Mouse (Mus musculus) heart, adult 2 months (tissue): ENCODE measurements around the gene Exoc4. TPM values are rescaled to one million over a fixed set of nuclear protein-coding genes. Genes with fewer than 3 reads are reported as not detected.

ENCODE experiments used
- DNase-seq, 2 experiments: peaks; one replicate each; pipeline ENCODE4 v3.0.0; 2021
- H3K27ac ChIP-seq: fragments of 200-600 bp; 2 replicates; pipeline ENCODE4 v1.8.1; 2022
- H3K27me3 ChIP-seq: fragments of 200-500 bp; 2 replicates; pipeline ENCODE4 v1.6.1; 2012; ENCODE audit warnings: mild to moderate bottlenecking, low read length, inconsistent platforms, mixed read lengths; ENCODE audit not compliant: control insufficient read depth, insufficient read depth
- H3K36me3 ChIP-seq: fragments of 200-500 bp; 2 replicates; pipeline ENCODE4 v1.6.1; 2012; ENCODE audit warnings: low read length, inconsistent platforms; ENCODE audit not compliant: control insufficient read depth, insufficient read depth
- H3K4me1 ChIP-seq: fragments of 200-500 bp; 2 replicates; pipeline ENCODE4 v1.6.1; 2011; ENCODE audit warnings: low read length; ENCODE audit not compliant: control insufficient read depth, insufficient read depth
- H3K4me3 ChIP-seq: fragments of 200-600 bp; 2 replicates; pipeline ENCODE4 v1.8.1; 2022
- H3K79me2 ChIP-seq: fragments of 200-500 bp; replicated peaks from 2 replicates; pipeline ENCODE4 v1.6.1; 2012; ENCODE audit warnings: mild to moderate bottlenecking, inconsistent platforms, low read length, moderate library complexity, mixed read lengths; ENCODE audit not compliant: control insufficient read depth, insufficient read depth
- H3K9ac ChIP-seq: fragments of 200-500 bp; 2 replicates; pipeline ENCODE4 v1.6.1; 2012; ENCODE audit warnings: low read depth, mild to moderate bottlenecking, control low read depth, inconsistent platforms, low read length, mixed read lengths
- CTCF ChIP-seq: fragments of 200-600 bp; IDR thresholded peaks from 2 replicates; pipeline ENCODE4 v1.8.1; 2022; ENCODE audit warnings: antibody characterized with exemption, mild to moderate bottlenecking, moderate library complexity
- EP300 ChIP-seq: fragments of 200-500 bp; IDR thresholded peaks from 2 replicates; pipeline ENCODE4 v1.6.1; 2011; ENCODE audit warnings: low read depth, low read length, control low read depth; ENCODE audit not compliant: insufficient read depth
- POLR2A ChIP-seq: fragments of 200-500 bp; IDR thresholded peaks from 2 replicates; pipeline ENCODE4 v1.6.1; 2011; ENCODE audit warnings: mild to moderate bottlenecking, low read depth, low read length, control low read depth; ENCODE audit not compliant: insufficient read depth
- WGBS: fragments of 180-500 bp; shearing (Covaris S2); methylation state at CpG from one replicate; pipeline ENCODE4 v1.1.7; 2018; 5-methylcytosine and 5-hydroxymethylcytosine counted together
- intact Hi-C: fragments of 180-260 bp; cut with DNase I; formaldehyde crosslinking; loops from one replicate; pipeline ENCODE4 v1.15.1; 2025
- polyA plus RNA-seq: library from polyadenylated mRNA; depleted of rRNA; stranded (reverse); fragments of >200 nt; gene quantifications from 2 replicates; pipeline ENCODE4 v1.2.3, GENCODE M21; 2012
- total RNA-seq, 2 experiments: library from RNA; stranded (reverse); gene quantifications; 2 replicates each; pipeline ENCODE4 v1.2.3; 2021

Exoc4 gene
- total and polyA plus RNA-seq, 3 experiments: 9.9 to 36.0 (median 34.0) TPM

DNA sequence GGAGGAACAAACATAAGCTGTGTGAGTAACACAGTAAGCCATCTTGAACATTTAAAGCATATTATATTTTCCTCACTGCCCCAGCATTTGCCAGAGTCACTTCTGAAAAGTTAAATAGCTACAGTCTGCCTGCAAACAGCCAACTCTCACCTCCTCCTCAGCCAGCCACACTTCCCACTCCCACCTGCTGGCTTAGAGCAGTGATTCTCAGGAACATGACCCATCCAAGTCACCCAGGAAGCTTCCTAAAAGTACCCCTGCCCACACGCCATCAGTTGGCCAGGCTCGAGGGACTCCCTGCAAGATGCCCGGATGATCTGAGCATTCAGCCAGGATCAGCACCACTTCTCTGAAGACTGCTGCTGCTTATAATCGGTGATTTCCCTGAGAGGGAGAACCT is 514.4 kb downstream of the Exoc4 start:
- DNase-seq: no peak
- intact Hi-C loops: no loop called here
- no peaks in the 10 kb centered on the region for H3K27me3 ChIP-seq
- no peak overlapping the region for H3K4me3 ChIP-seq
- H3K9ac ChIP-seq: no peak overlapping the region
- TF ChIP-seq CTCF (no peak), EP300 (no peak), POLR2A (no peak)
- 88% methylated on average over 4 of the region's 4 CpGs for WGBS
- no peak overlapping the region for H3K27ac ChIP-seq
- H3K36me3 ChIP-seq: no peaks in the 10 kb centered on the region
- no peaks in the 10 kb centered on the region for H3K4me1 ChIP-seq
- no peaks in the 10 kb centered on the region for H3K79me2 ChIP-seq

DNA sequence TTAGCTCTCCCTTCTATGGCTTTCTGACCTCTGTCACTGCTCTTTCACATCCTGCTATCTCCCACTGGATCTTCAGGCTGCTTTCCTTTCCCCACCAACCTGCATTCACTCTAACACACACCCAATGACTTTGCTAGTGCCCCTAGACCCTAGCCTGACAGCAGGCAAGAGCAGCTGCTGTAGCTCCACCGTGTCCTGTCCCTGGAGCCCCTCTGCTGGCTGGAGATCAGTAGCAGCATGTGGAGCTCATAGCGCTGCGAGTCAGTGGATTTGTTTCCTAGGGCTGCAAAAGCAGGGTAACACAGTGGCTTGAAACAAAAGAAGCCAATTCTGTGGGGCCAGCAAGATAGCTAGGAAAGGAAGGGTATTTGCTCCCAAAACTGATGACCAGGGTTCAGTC is 515.1 kb downstream of the Exoc4 start:
- Histone ChIP-seq H3K9ac (no peak overlapping the region), H3K4me3 (no peak overlapping the region), H3K27ac (no peak overlapping the region), H3K4me1 (no peaks in the 10 kb centered on the region), H3K79me2 (no peaks in the 10 kb centered on the region), H3K27me3 (no peaks in the 10 kb centered on the region), H3K36me3 (no peaks in the 10 kb centered on the region)
- TF ChIP-seq CTCF (no peak), POLR2A (no peak), EP300 (no peak)
- WGBS: 56% methylated on average over 3 of the region's 3 CpGs
- peak in 1 of 2 experiments; percentile 5 for DNase-seq
- intact Hi-C loops: no loop called here

DNA sequence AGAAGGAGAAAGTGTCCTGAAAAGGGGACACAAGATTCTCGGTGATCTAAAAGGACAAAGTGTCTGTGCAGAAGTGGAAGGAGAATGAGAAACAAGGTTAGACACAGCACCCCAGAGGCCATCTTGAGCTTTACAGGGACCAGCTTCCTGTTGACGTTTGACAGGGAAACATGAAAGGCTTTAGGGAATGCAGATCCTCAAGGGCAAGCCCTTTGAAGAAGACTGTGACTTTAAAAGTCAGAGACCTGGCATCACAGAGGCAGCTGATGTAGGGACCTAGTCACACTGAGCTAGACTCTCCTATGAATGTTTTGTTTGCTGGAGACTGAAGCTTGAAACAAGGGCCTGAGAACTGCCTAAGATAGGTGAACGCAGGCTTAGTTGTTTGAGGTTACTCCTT is 520.4 kb downstream of the Exoc4 start:
- H3K4me3 ChIP-seq: no peak overlapping the region
- H3K4me1 ChIP-seq: no peaks in the 10 kb centered on the region
- no peaks in the 10 kb centered on the region for H3K27me3 ChIP-seq
- WGBS: 79% methylated on average over 3 of the region's 3 CpGs
- H3K27ac ChIP-seq: no peak overlapping the region
- no peak for TF ChIP-seq EP300
- no peak for TF ChIP-seq POLR2A
- no peak for TF ChIP-seq CTCF
- no peaks in the 10 kb centered on the region for H3K79me2 ChIP-seq
- no peaks in the 10 kb centered on the region for H3K36me3 ChIP-seq
- no peak for DNase-seq
- intact Hi-C loops: no loop called here
- no peak overlapping the region for H3K9ac ChIP-seq

DNA sequence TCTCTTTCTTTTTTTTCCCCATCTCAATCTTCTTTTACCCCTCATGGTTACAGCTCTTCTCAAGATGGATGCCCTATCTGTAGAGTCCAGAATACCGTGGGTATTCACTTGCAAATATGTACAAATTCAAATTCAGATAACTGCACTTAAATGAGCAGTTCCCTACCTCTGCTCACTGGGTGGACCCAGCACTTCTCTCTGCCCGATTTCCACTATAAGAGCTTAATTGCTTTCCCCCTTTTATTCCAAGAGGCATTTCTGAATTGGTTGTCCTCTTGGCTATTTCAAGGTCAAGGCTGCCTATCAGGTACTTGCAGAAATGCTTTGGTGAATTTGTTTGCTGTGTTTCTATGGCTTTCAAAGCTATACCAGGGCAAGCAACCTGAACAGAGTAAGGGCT is 521.1 kb downstream of the Exoc4 start:
- 85% methylated on average over 2 of the region's 2 CpGs for WGBS

DNA sequence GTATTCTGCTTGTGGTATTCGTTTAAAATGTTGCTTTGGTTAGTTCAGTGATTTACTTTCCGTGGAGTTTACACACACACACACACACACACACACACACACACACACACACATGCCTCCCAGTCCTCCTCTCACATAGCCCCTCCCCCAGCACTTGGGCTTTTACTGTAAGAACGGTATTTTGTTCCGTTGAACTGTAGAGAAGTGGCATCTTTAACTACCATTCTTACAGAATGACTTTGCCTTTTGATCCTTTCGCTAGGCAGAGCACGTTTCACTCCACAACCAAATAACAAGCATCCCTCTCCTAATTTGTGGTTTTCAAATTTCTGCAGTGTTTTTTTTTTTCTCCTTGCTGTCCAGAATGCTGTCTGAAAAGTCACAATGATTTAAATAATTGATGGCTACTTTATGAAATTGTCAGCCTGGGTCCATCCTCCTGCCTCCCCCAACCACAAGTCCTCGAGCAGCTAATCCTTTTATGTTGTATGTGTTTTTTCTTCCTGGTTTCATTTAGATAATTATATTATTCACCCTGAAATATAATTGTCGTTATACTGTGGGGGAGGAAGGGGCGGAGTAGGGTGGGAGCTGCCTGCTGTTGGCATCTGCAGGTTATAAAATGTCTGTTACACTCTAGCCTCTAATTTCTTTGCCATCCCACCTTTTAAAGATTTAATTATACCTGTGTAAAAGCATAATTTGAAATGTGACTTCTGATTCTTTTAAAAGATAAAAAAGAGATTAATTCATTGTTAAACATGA is 523.8 kb downstream of the Exoc4 start:
- WGBS: 75% methylated on average over 9 of the region's 9 CpGs
- no peaks in the 10 kb centered on the region for H3K27me3 ChIP-seq
- TF ChIP-seq EP300 (no peak), POLR2A (no peak), CTCF (no peak)
- H3K36me3 ChIP-seq: no peaks in the 10 kb centered on the region
- intact Hi-C loops: no loop called here
- no peak overlapping the region for H3K9ac ChIP-seq
- DNase-seq: no peak
- H3K27ac ChIP-seq: no peak overlapping the region
- H3K4me1 ChIP-seq: no peaks in the 10 kb centered on the region
- H3K79me2 ChIP-seq: no peaks in the 10 kb centered on the region
- H3K4me3 ChIP-seq: no peak overlapping the region

More for the DNA sequence above, 521.1 kb downstream of the Exoc4 start:
- no peak overlapping the region for H3K27ac ChIP-seq
- H3K4me1 ChIP-seq: no peaks in the 10 kb centered on the region
- no peak for DNase-seq
- intact Hi-C loops: no loop called here
- no peaks in the 10 kb centered on the region for H3K27me3 ChIP-seq
- no peak for TF ChIP-seq POLR2A
- TF ChIP-seq CTCF: no peak
- no peak for TF ChIP-seq EP300
- no peaks in the 10 kb centered on the region for H3K79me2 ChIP-seq
- H3K9ac ChIP-seq: no peak overlapping the region
- no peaks in the 10 kb centered on the region for H3K36me3 ChIP-seq
- no peak overlapping the region for H3K4me3 ChIP-seq

DNA sequence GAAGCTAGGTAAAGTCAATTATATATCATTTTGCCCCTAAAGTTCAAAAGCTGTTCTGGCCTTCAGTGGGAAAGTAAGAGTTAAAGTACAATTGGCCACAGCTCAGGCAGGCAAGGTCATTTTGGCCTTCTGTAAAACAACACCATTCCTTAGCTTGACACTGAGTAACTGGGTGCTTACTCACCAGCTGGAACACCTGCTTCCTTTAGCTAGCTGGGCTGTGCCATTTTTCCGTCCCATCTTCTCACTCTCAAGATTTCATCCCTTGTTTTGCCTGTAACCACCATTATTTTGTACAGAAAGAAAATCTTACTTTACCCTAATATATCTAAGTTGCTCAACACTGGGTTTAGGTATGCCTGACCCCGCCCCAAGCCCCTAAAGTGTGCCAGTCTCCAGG is 543.7 kb downstream of the Exoc4 start:
- no peak overlapping the region for H3K4me3 ChIP-seq
- 71% methylated on average over 2 of the region's 2 CpGs for WGBS
- DNase-seq: no peak
- intact Hi-C loops: no loop called here
- no peaks in the 10 kb centered on the region for H3K36me3 ChIP-seq
- H3K79me2 ChIP-seq: no peaks in the 10 kb centered on the region
- TF ChIP-seq CTCF (no peak), EP300 (no peak), POLR2A (no peak)
- H3K4me1 ChIP-seq: no peaks in the 10 kb centered on the region; the same call in 1 of the 2 replicates
- H3K27ac ChIP-seq: no peak overlapping the region
- no peak overlapping the region for H3K9ac ChIP-seq
- no peaks in the 10 kb centered on the region for H3K27me3 ChIP-seq
